Mouse (Mus musculus) testis, adult 2 months (tissue): ENCODE data around the gene Ppp2r1b. TPM values are rescaled to one million over a fixed set of nuclear protein-coding genes. Genes with fewer than 3 reads are reported as not detected.

Experiments used
- H3K27ac ChIP-seq: fragments of 200-500 bp; 2 replicates; pipeline ENCODE4 v1.5.1; 2012; ENCODE audit warnings: low read depth, low read length; ENCODE audit not compliant: control insufficient read depth, insufficient read depth
- H3K27me3 ChIP-seq: fragments of 200-500 bp; 2 replicates; pipeline ENCODE4 v1.6.1; 2012; ENCODE audit warnings: mild to moderate bottlenecking, low read length, moderate library complexity; ENCODE audit not compliant: control insufficient read depth, insufficient read depth
- H3K36me3 ChIP-seq: fragments of 200-500 bp; 2 replicates; pipeline ENCODE4 v1.6.1; 2012; ENCODE audit warnings: mild to moderate bottlenecking, low read length; ENCODE audit not compliant: control insufficient read depth, insufficient read depth
- H3K4me1 ChIP-seq: fragments of 200-500 bp; 2 replicates; pipeline ENCODE4 v1.6.1; 2012; ENCODE audit warnings: low read length; ENCODE audit not compliant: control insufficient read depth, insufficient read depth
- H3K4me3 ChIP-seq: fragments of 200-500 bp; 2 replicates; pipeline ENCODE4 v1.5.1; 2012; ENCODE audit warnings: low read depth, mild to moderate bottlenecking, low read length, moderate library complexity, mixed read lengths; ENCODE audit not compliant: control insufficient read depth
- CTCF ChIP-seq: fragments of 200-500 bp; IDR thresholded peaks from 2 replicates; pipeline ENCODE4 v1.5.1; 2012; ENCODE audit warnings: low read depth, mild to moderate bottlenecking, inconsistent platforms, low read length, moderate library complexity; ENCODE audit not compliant: control insufficient read depth, insufficient read depth, insufficient replicate concordance
- POLR2A ChIP-seq: fragments of 200-500 bp; IDR thresholded peaks from 2 replicates; pipeline ENCODE4 v1.6.1; 2012; ENCODE audit warnings: low read depth, mild to moderate bottlenecking, inconsistent platforms, low read length, moderate library complexity; ENCODE audit not compliant: control insufficient read depth
- polyA plus RNA-seq: library from polyadenylated mRNA; depleted of rRNA; stranded (reverse); fragments of >200 nt; gene quantifications from 2 replicates; pipeline ENCODE4 v1.2.3, GENCODE M21; 2012

Ppp2r1b gene
- polyA plus RNA-seq, 1 experiment = 80.9 TPM

GRCm38 (mm10) chr9:50809146-50809545 lies 36.0 kb upstream of the Ppp2r1b start:
- no peak overlapping the region for H3K4me3 ChIP-seq
- H3K36me3 ChIP-seq = peaks cover 3% of the 10 kb centered on the region
- H3K4me1 ChIP-seq = no peaks in the 10 kb centered on the region
- no peak overlapping the region for H3K27ac ChIP-seq
- H3K27me3 ChIP-seq = no peaks in the 10 kb centered on the region
- no peak for TF ChIP-seq CTCF
- no peak for TF ChIP-seq POLR2A

GRCm38 (mm10) chr9:50811187-50811586 lies 33.9 kb upstream of the Ppp2r1b start:
- Histone ChIP-seq H3K4me3 (no peak overlapping the region), H3K27ac (no peak overlapping the region), H3K27me3 (no peaks in the 10 kb centered on the region), H3K36me3 (no peaks in the 10 kb centered on the region), H3K4me1 (no peaks in the 10 kb centered on the region)
- TF ChIP-seq POLR2A = no peak
- no peak for TF ChIP-seq CTCF

- TF ChIP-seq POLR2A = no peak
- no peak for TF ChIP-seq CTCF
- Histone ChIP-seq H3K4me1 (no peaks in the 10 kb centered on the region), H3K4me3 (no peak overlapping the region)
Measured at GRCm38 (mm10) chr9:50811746-50812145, 33.4 kb upstream of the Ppp2r1b start.

GRCm38 (mm10) chr9:50813796-50814195 lies 31.3 kb upstream of the Ppp2r1b start:
- Histone ChIP-seq H3K36me3 (no peaks in the 10 kb centered on the region), H3K27ac (no peak overlapping the region), H3K27me3 (no peaks in the 10 kb centered on the region), H3K4me3 (no peak overlapping the region), H3K4me1 (no peaks in the 10 kb centered on the region)
- TF ChIP-seq POLR2A (no peak), CTCF (no peak)

More at GRCm38 (mm10) chr9:50811746-50812145, 33.4 kb upstream of the Ppp2r1b start:
- Histone ChIP-seq H3K36me3 (no peaks in the 10 kb centered on the region), H3K27ac (no peak overlapping the region), H3K27me3 (no peaks in the 10 kb centered on the region)

- Histone ChIP-seq H3K36me3 (no peaks in the 10 kb centered on the region), H3K27me3 (no peaks in the 10 kb centered on the region), H3K4me3 (no peak overlapping the region), H3K27ac (no peak overlapping the region), H3K4me1 (no peaks in the 10 kb centered on the region)
- TF ChIP-seq POLR2A = no peak
- no peak for TF ChIP-seq CTCF
Measured at GRCm38 (mm10) chr9:50815666-50816065, 29.4 kb upstream of the Ppp2r1b start.

GRCm38 (mm10) chr9:50816512-50816911 lies 28.6 kb upstream of the Ppp2r1b start:
- H3K27ac ChIP-seq = no peak overlapping the region
- no peaks in the 10 kb centered on the region for H3K36me3 ChIP-seq
- TF ChIP-seq CTCF (no peak), POLR2A (no peak)
- H3K4me3 ChIP-seq = no peak overlapping the region
- H3K4me1 ChIP-seq = no peaks in the 10 kb centered on the region
- H3K27me3 ChIP-seq = no peaks in the 10 kb centered on the region

GRCm38 (mm10) chr9:50818050-50818449 lies 27.1 kb upstream of the Ppp2r1b start:
- no peak for TF ChIP-seq CTCF
- Histone ChIP-seq H3K36me3 (no peaks in the 10 kb centered on the region), H3K4me1 (no peaks in the 10 kb centered on the region), H3K4me3 (no peak overlapping the region), H3K27me3 (no peaks in the 10 kb centered on the region), H3K27ac (no peak overlapping the region)

- H3K4me3 ChIP-seq = no peak overlapping the region
- H3K4me1 ChIP-seq = no peaks in the 10 kb centered on the region
- no peaks in the 10 kb centered on the region for H3K36me3 ChIP-seq
- H3K27me3 ChIP-seq = no peaks in the 10 kb centered on the region
- no peak overlapping the region for H3K27ac ChIP-seq
- no peak for TF ChIP-seq CTCF
- no peak for TF ChIP-seq POLR2A
Measured at GRCm38 (mm10) chr9:50819716-50820115, 25.4 kb upstream of the Ppp2r1b start.

- Histone ChIP-seq H3K27ac (no peak overlapping the region), H3K27me3 (no peaks in the 10 kb centered on the region), H3K4me1 (no peaks in the 10 kb centered on the region), H3K4me3 (no peak overlapping the region), H3K36me3 (no peaks in the 10 kb centered on the region)
- TF ChIP-seq POLR2A = no peak
- no peak for TF ChIP-seq CTCF
Measured at GRCm38 (mm10) chr9:50821651-50822050, 23.4 kb upstream of the Ppp2r1b start.
